Mouse (Mus musculus) myocyte (in vitro differentiated cells): ENCODE results near the gene Susd1. TPM values are rescaled to one million over a fixed set of nuclear protein-coding genes. Genes with fewer than 3 reads are reported as not detected.

Source experiments
- H3K27me3 ChIP-seq: one replicate; pipeline ENCODE4 v1.6.1; 2011; ENCODE audit not compliant: control insufficient read depth, insufficient read depth, insufficient read length
- H3K36me3 ChIP-seq: one replicate; pipeline ENCODE4 v1.6.1; 2011; ENCODE audit not compliant: control insufficient read depth, insufficient read depth
- H3K4me2 ChIP-seq: one replicate; pipeline ENCODE4 v1.6.1; 2011; ENCODE audit warnings: low read depth, control low read depth
- H3K4me3 ChIP-seq: one replicate; pipeline ENCODE4 v1.5.1; 2011; ENCODE audit warnings: mild to moderate bottlenecking, control low read depth, moderate library complexity
- H3K79me2 ChIP-seq: one replicate; pipeline ENCODE4 v1.6.1; 2011; ENCODE audit not compliant: control insufficient read depth, insufficient read depth
- H3ac ChIP-seq: one replicate; pipeline ENCODE4 v1.6.1; 2011; ENCODE audit not compliant: control insufficient read depth, insufficient read length
- CEBPB ChIP-seq: IDR thresholded peaks from 2 replicates; pipeline ENCODE4 v1.6.1; 2011; ENCODE audit warnings: mild to moderate bottlenecking, moderate library complexity; ENCODE audit not compliant: poor library complexity, insufficient read depth, severe bottlenecking
- E2F4 ChIP-seq: IDR thresholded peaks from one replicate; pipeline ENCODE4 v1.6.1; 2011; ENCODE audit warnings: mild to moderate bottlenecking, control low read depth, moderate library complexity; ENCODE audit not compliant: insufficient read depth
- MAX ChIP-seq: IDR thresholded peaks from one replicate; pipeline ENCODE4 v1.6.1; 2011; ENCODE audit warnings: low read depth, mild to moderate bottlenecking, control low read depth
- MYOD1 ChIP-seq, 3 experiments: IDR thresholded peaks; one replicate each; pipeline ENCODE4 v1.6.1; 2011; ENCODE audit warnings: control low read depth in 2 of 3, low read depth in 2 of 3, mild to moderate bottlenecking in 2 of 3, moderate library complexity in 1 of 3; ENCODE audit not compliant: insufficient read length in 2 of 3, control insufficient read depth in 1 of 3
- MYOG ChIP-seq, 3 experiments: IDR thresholded peaks; one replicate each; pipeline ENCODE4 v1.6.1; 2011; ENCODE audit warnings: control low read depth in 2 of 3, low read depth in 2 of 3, mild to moderate bottlenecking in 2 of 3; ENCODE audit not compliant: insufficient read length in 2 of 3, control insufficient read depth in 1 of 3, insufficient read depth in 1 of 3
- POLR2A ChIP-seq: IDR thresholded peaks from one replicate; pipeline ENCODE4 v1.6.1; 2011; ENCODE audit warnings: low read depth, mild to moderate bottlenecking, control low read depth, moderate library complexity; ENCODE audit not compliant: insufficient read length
- POLR2AphosphoS2 ChIP-seq: IDR thresholded peaks from one replicate; pipeline ENCODE4 v1.6.1; 2011; ENCODE audit warnings: low read depth, control low read depth; ENCODE audit not compliant: insufficient read length
- REST ChIP-seq: IDR thresholded peaks from one replicate; pipeline ENCODE4 v1.6.1; 2011; ENCODE audit warnings: mild to moderate bottlenecking, control low read depth, moderate library complexity; ENCODE audit not compliant: insufficient read depth, insufficient read length
- SRF ChIP-seq: IDR thresholded peaks from one replicate; pipeline ENCODE4 v1.6.1; 2011; ENCODE audit warnings: low read depth; ENCODE audit not compliant: control insufficient read depth, insufficient read length
- TCF12 ChIP-seq: IDR thresholded peaks from one replicate; pipeline ENCODE4 v1.6.1; 2011; ENCODE audit warnings: mild to moderate bottlenecking, control low read depth; ENCODE audit not compliant: poor library complexity, insufficient read depth, severe bottlenecking
- TCF3 ChIP-seq: IDR thresholded peaks from one replicate; pipeline ENCODE4 v1.6.1; 2011; ENCODE audit warnings: low read depth, control low read depth; ENCODE audit not compliant: insufficient read length
- USF1 ChIP-seq: IDR thresholded peaks from one replicate; pipeline ENCODE4 v1.6.1; 2011; ENCODE audit warnings: low read depth, mild to moderate bottlenecking, control low read depth, moderate library complexity
- polyA plus RNA-seq: library from polyadenylated mRNA; unstranded; fragments of >200 nt; fragmentation: generic; extraction: Trizol; gene quantifications from one replicate; pipeline ENCODE4 v1.2.1, GENCODE M21; 2012; ENCODE audit warnings: missing spikeins

The Susd1 gene
- 0.55 TPM for polyA plus RNA-seq

DNA sequence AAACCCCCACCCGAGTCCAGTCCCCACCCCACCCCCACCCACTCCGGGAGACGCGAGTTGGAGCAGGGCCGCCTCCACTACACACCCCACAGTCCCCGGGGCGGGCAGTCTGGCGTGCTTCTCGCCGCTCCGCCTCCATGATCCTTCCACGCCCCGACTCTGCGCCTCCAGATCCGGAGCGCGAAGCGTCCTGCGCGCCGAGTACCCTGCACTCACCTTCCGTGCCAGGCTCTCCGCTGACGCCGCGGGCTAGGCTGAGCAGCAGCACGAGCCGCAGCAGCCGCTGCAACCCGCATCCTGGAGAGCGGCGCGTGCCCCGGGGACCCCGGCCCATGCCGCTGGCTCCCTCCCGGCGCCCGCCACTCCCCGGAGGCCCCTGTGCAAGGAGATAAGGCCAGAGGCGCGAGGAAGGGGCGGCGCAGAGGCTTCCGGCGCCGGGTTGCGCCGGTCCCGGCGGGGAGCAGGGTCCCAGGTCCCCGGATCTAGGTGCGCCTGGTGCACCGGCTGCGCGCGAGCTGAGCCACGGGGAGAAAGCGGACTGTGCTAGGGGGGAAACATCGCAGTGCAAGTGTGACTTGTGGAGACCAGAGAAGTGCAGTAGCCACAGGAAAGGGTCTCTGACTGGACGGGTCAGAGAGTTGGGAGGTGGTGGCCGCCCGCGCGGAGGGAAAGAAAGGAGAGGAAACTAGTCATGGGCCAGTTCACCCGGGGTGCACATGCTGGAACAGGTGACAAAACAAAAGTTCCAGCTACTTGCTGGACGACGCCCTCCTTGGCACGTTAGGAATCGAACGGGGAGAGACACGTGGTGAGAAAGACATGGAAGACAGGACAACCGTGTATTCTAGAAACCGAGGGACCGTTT is at the start of gene Susd1:
Gene Susd1, minus strand, starts transcription at position 644 of the 865 bp plus-strand sequence.
- H3K79me2 ChIP-seq, result no peaks in the 10 kb centered on the region
- no peaks in the 10 kb centered on the region for H3K36me3 ChIP-seq
- H3K4me2 ChIP-seq, result peak within 1 kb of the TSS; percentile 48
- no peak within 1 kb of the TSS for H3ac ChIP-seq
- TF ChIP-seq REST (no peak), E2F4 (no peak), MYOG (IDR thresholded peaks at IDR 0.05; ENCODE audit: control insufficient read depth in 1 of 3, insufficient read depth in 1 of 3, insufficient read length in 2 of 3, low read depth in 2 of 3) (no peak), TCF12 (no peak), USF1 (no peak), CEBPB (no peak), TCF3 (no peak), POLR2A (no peak), SRF (no peak), MYOD1 (IDR thresholded peaks at IDR 0.05; ENCODE audit: control insufficient read depth in 1 of 3, insufficient read length in 2 of 3, low read depth in 2 of 3) (no peak), MAX (no peak), POLR2AphosphoS2 (no peak)
- H3K27me3 ChIP-seq, result peaks cover 15% of the 10 kb centered on the region
- H3K4me3 ChIP-seq, result no peak within 1 kb of the TSS

- no peak overlapping the region for H3ac ChIP-seq
- H3K4me2 ChIP-seq, result no peak overlapping the region
- H3K36me3 ChIP-seq, result peaks cover 19% of the 10 kb centered on the region
- H3K79me2 ChIP-seq, result no peaks in the 10 kb centered on the region
- no peak for TF ChIP-seq TCF3
- TF ChIP-seq POLR2AphosphoS2, result no peak
- TF ChIP-seq E2F4, result no peak
- TF ChIP-seq REST, result no peak
- TF ChIP-seq SRF, result no peak
- no peak for TF ChIP-seq CEBPB
- TF ChIP-seq TCF12, result no peak
- TF ChIP-seq MAX, result no peak
- TF ChIP-seq MYOG (IDR thresholded peaks at IDR 0.05; ENCODE audit: control insufficient read depth in 1 of 3, insufficient read depth in 1 of 3, insufficient read length in 2 of 3, low read depth in 2 of 3), result no peak
- no peak for TF ChIP-seq MYOD1 (IDR thresholded peaks at IDR 0.05; ENCODE audit: control insufficient read depth in 1 of 3, insufficient read length in 2 of 3, low read depth in 2 of 3)
- no peak for TF ChIP-seq POLR2A
- no peak overlapping the region for H3K4me3 ChIP-seq
- H3K27me3 ChIP-seq, result no peaks in the 10 kb centered on the region
Measured at GRCm38 (mm10) chr4:59471306-59471705, 32.9 kb upstream of the Susd1 start.

GRCm38 (mm10) chr4:59465449-59465848 is 27.0 kb upstream of the Susd1 start:
- TF ChIP-seq MYOG (IDR thresholded peaks at IDR 0.05; ENCODE audit: control insufficient read depth in 1 of 3, insufficient read depth in 1 of 3, insufficient read length in 2 of 3, low read depth in 2 of 3), result no peak
- no peak for TF ChIP-seq CEBPB
- no peak for TF ChIP-seq USF1
- no peak for TF ChIP-seq TCF12
- no peak for TF ChIP-seq MYOD1 (IDR thresholded peaks at IDR 0.05; ENCODE audit: control insufficient read depth in 1 of 3, insufficient read length in 2 of 3, low read depth in 2 of 3)
- TF ChIP-seq SRF, result no peak
- TF ChIP-seq REST, result no peak
- TF ChIP-seq POLR2A, result no peak
- TF ChIP-seq TCF3, result no peak
- no peak for TF ChIP-seq E2F4
- TF ChIP-seq POLR2AphosphoS2, result no peak
- no peak for TF ChIP-seq MAX
- H3K79me2 ChIP-seq, result no peaks in the 10 kb centered on the region
- no peak overlapping the region for H3ac ChIP-seq
- no peak overlapping the region for H3K4me2 ChIP-seq
- H3K4me3 ChIP-seq, result no peak overlapping the region
- H3K27me3 ChIP-seq, result no peaks in the 10 kb centered on the region
- no peaks in the 10 kb centered on the region for H3K36me3 ChIP-seq

- no peaks in the 10 kb centered on the region for H3K36me3 ChIP-seq
- H3K79me2 ChIP-seq, result no peaks in the 10 kb centered on the region
- H3ac ChIP-seq, result no peak overlapping the region
- no peak overlapping the region for H3K4me3 ChIP-seq
- TF ChIP-seq E2F4 (no peak), POLR2A (no peak), SRF (no peak), MYOG (IDR thresholded peaks at IDR 0.05; ENCODE audit: control insufficient read depth in 1 of 3, insufficient read depth in 1 of 3, insufficient read length in 2 of 3, low read depth in 2 of 3) (no peak), CEBPB (no peak)
- H3K27me3 ChIP-seq, result no peaks in the 10 kb centered on the region
- no peak overlapping the region for H3K4me2 ChIP-seq
Measured at GRCm38 (mm10) chr4:59464661-59465060, 26.2 kb upstream of the Susd1 start.
